Mouse (Mus musculus) embryonic facial prominence, embryonic 13.5 days (tissue): ENCODE data around the gene Gjd3. TPM values are rescaled to one million over a fixed set of nuclear protein-coding genes. Genes with fewer than 3 reads are reported as not detected.

Source experiments
- ATAC-seq: fragments of 200-750 bp; cut with Nextera tagmentation; 2 replicates; pipeline ENCODE4 v1.8.0; 2017; ENCODE audit warnings: low read depth; ENCODE audit not compliant: insufficient number of reproducible peaks, insufficient read depth, low FRiP score, low TSS enrichment
- H3K27ac ChIP-seq: fragments of 300-500 bp; sonication (generic); 2 replicates; pipeline ENCODE4 v1.5.1; 2015; ENCODE audit warnings: moderate library complexity, mild to moderate bottlenecking, inconsistent platforms
- H3K27me3 ChIP-seq: fragments of 300-500 bp; sonication (generic); 2 replicates; pipeline ENCODE4 v1.6.1; 2015; ENCODE audit warnings: mild to moderate bottlenecking, inconsistent platforms
- H3K36me3 ChIP-seq: fragments of 300-500 bp; sonication (generic); 2 replicates; pipeline ENCODE4 v1.6.1; 2015; ENCODE audit warnings: mild to moderate bottlenecking, inconsistent platforms
- H3K4me1 ChIP-seq: fragments of 300-500 bp; sonication (generic); 2 replicates; pipeline ENCODE4 v1.6.1; 2015; ENCODE audit warnings: inconsistent platforms
- H3K4me2 ChIP-seq: fragments of 300-500 bp; sonication (generic); 2 replicates; pipeline ENCODE4 v1.6.1; 2015; ENCODE audit warnings: moderate library complexity, mild to moderate bottlenecking, inconsistent platforms
- H3K4me3 ChIP-seq: fragments of 300-500 bp; sonication (generic); 2 replicates; pipeline ENCODE4 v1.5.1; 2015; ENCODE audit warnings: mild to moderate bottlenecking, inconsistent platforms
- H3K9ac ChIP-seq: fragments of 300-500 bp; sonication (generic); 2 replicates; pipeline ENCODE4 v1.6.1; 2015; ENCODE audit warnings: mild to moderate bottlenecking, inconsistent platforms
- H3K9me3 ChIP-seq: fragments of 300-500 bp; sonication (generic); 2 replicates; pipeline ENCODE4 v1.6.1; 2016; ENCODE audit warnings: inconsistent platforms
- WGBS: fragments of 180-500 bp; shearing (Covaris S2); methylation state at CpG from one replicate; pipeline ENCODE4 v1.1.7; 2015; ENCODE audit warnings: mixed read lengths; 5-methylcytosine and 5-hydroxymethylcytosine counted together
- polyA plus RNA-seq: library from polyadenylated mRNA; unstranded; fragments of >200 nt; fragmentation: Nextera tagmentation; extraction: Ambion mirVana; gene quantifications from 2 replicates; pipeline ENCODE4 v1.2.1, GENCODE M21; 2015

The Gjd3 gene
- polyA plus RNA-seq, 1 experiment from 2014 or later, result 0.34 TPM

- peak overlapping the region; percentile 58 for H3K4me3 ChIP-seq
- WGBS, result under 1% methylated on average over 43 of the region's 43 CpGs
- peak overlapping the region; percentile 72 for H3K9ac ChIP-seq
- H3K4me1 ChIP-seq, result peaks cover 76% of the 10 kb centered on the region
- no peaks in the 10 kb centered on the region for H3K9me3 ChIP-seq
- H3K27me3 ChIP-seq, result no peaks in the 10 kb centered on the region
- peak overlapping the region; percentile 96 for H3K4me2 ChIP-seq
- peaks cover 27% of the 10 kb centered on the region for H3K36me3 ChIP-seq
- no peak for ATAC-seq
- peak overlapping the region; percentile 69 for H3K27ac ChIP-seq
Measured at GRCm38 (mm10) chr11:98959437-98960312, 23.1 kb downstream of the Gjd3 start.

GRCm38 (mm10) chr11:98956340-98956739 lies 26.5 kb downstream of the Gjd3 start:
- Histone ChIP-seq H3K36me3 (peaks cover 39% of the 10 kb centered on the region), H3K9me3 (no peaks in the 10 kb centered on the region), H3K27me3 (no peaks in the 10 kb centered on the region), H3K4me3 (no peak overlapping the region), H3K4me1 (peaks cover 73% of the 10 kb centered on the region), H3K9ac (no peak overlapping the region), H3K4me2 (no peak overlapping the region), H3K27ac (no peak overlapping the region)
- 79% methylated on average over 10 of the region's 10 CpGs for WGBS
- no peak for ATAC-seq

- Histone ChIP-seq H3K27ac (peak overlapping the region; percentile 39; the same call in 1 of the 2 replicates), H3K4me1 (peaks cover 73% of the 10 kb centered on the region), H3K4me2 (no peak overlapping the region), H3K4me3 (no peak overlapping the region), H3K36me3 (peaks cover 45% of the 10 kb centered on the region), H3K9me3 (no peaks in the 10 kb centered on the region), H3K27me3 (no peaks in the 10 kb centered on the region), H3K9ac (no peak overlapping the region)
- 38% methylated on average over 7 of the region's 7 CpGs for WGBS
- no peak for ATAC-seq
Measured at GRCm38 (mm10) chr11:98955707-98956235, 27.0 kb downstream of the Gjd3 start.

- no peaks in the 10 kb centered on the region for H3K9me3 ChIP-seq
- peaks cover 74% of the 10 kb centered on the region for H3K4me1 ChIP-seq
- peak overlapping the region; percentile 75 for H3K27ac ChIP-seq
- H3K9ac ChIP-seq, result 0 out of 2 replicates have a peak overlapping the region, but pooled peaks have one; percentile 46
- H3K27me3 ChIP-seq, result no peaks in the 10 kb centered on the region
- 13% methylated on average over 17 of the region's 17 CpGs for WGBS
- H3K36me3 ChIP-seq, result peaks cover 52% of the 10 kb centered on the region
- H3K4me2 ChIP-seq, result peak overlapping the region; percentile 35
- ATAC-seq, result no peak
- peak overlapping the region; percentile 1; the same call in 1 of the 2 replicates for H3K4me3 ChIP-seq
Measured at GRCm38 (mm10) chr11:98954801-98955706, 27.8 kb downstream of the Gjd3 start.

- Histone ChIP-seq H3K9me3 (no peaks in the 10 kb centered on the region), H3K36me3 (peaks cover 57% of the 10 kb centered on the region), H3K27me3 (no peaks in the 10 kb centered on the region), H3K9ac (0 out of 2 replicates have a peak overlapping the region, but pooled peaks have one; percentile 46), H3K27ac (peak overlapping the region; percentile 75), H3K4me1 (peaks cover 74% of the 10 kb centered on the region), H3K4me2 (peak overlapping the region; percentile 35), H3K4me3 (peak overlapping the region; percentile 1; the same call in 1 of the 2 replicates)
- 5% methylated on average over 10 of the region's 10 CpGs for WGBS
- ATAC-seq, result no peak
Measured at GRCm38 (mm10) chr11:98954373-98954772, 28.4 kb downstream of the Gjd3 start.

GRCm38 (mm10) chr11:98953835-98954320 lies 28.9 kb downstream of the Gjd3 start:
- peak overlapping the region; percentile 75 for H3K27ac ChIP-seq
- H3K4me3 ChIP-seq, result no peak overlapping the region
- H3K9ac ChIP-seq, result 0 out of 2 replicates have a peak overlapping the region, but pooled peaks have one; percentile 46
- H3K36me3 ChIP-seq, result peaks cover 57% of the 10 kb centered on the region
- no peaks in the 10 kb centered on the region for H3K9me3 ChIP-seq
- no peak for ATAC-seq
- no peaks in the 10 kb centered on the region for H3K27me3 ChIP-seq
- H3K4me1 ChIP-seq, result peaks cover 74% of the 10 kb centered on the region
- H3K4me2 ChIP-seq, result peak overlapping the region; percentile 35; the same call in 1 of the 2 replicates
- WGBS, result 28% methylated on average over 13 of the region's 13 CpGs

- no peak for ATAC-seq
- H3K9me3 ChIP-seq, result no peaks in the 10 kb centered on the region
- H3K9ac ChIP-seq, result no peak overlapping the region
- H3K27ac ChIP-seq, result no peak overlapping the region; the same call in 1 of the 2 replicates
- no peak overlapping the region for H3K4me3 ChIP-seq
- WGBS, result 13% methylated on average over 2 of the region's 2 CpGs
- peaks cover 60% of the 10 kb centered on the region for H3K36me3 ChIP-seq
- no peak overlapping the region for H3K4me2 ChIP-seq
- peaks cover 77% of the 10 kb centered on the region for H3K4me1 ChIP-seq
- no peaks in the 10 kb centered on the region for H3K27me3 ChIP-seq
Measured at GRCm38 (mm10) chr11:98953361-98953760, 29.5 kb downstream of the Gjd3 start.

GRCm38 (mm10) chr11:98952736-98953135 lies 30.1 kb downstream of the Gjd3 start:
- no peak overlapping the region for H3K4me2 ChIP-seq
- H3K27me3 ChIP-seq, result no peaks in the 10 kb centered on the region

GRCm38 (mm10) chr11:98952111-98952510 lies 30.7 kb downstream of the Gjd3 start:
- ATAC-seq, result no peak
- Histone ChIP-seq H3K27ac (no peak overlapping the region), H3K9ac (no peak overlapping the region), H3K9me3 (no peaks in the 10 kb centered on the region), H3K4me1 (peaks cover 85% of the 10 kb centered on the region), H3K4me2 (no peak overlapping the region), H3K4me3 (no peak overlapping the region), H3K27me3 (no peaks in the 10 kb centered on the region), H3K36me3 (peaks cover 52% of the 10 kb centered on the region)
- WGBS, result 92% methylated on average over 1 of the region's 1 CpGs

More at GRCm38 (mm10) chr11:98952736-98953135, 30.1 kb downstream of the Gjd3 start:
- WGBS, result 60% methylated on average over 2 of the region's 2 CpGs
- Histone ChIP-seq H3K4me3 (no peak overlapping the region), H3K36me3 (peaks cover 58% of the 10 kb centered on the region), H3K9me3 (no peaks in the 10 kb centered on the region), H3K4me1 (peaks cover 79% of the 10 kb centered on the region), H3K27ac (no peak overlapping the region), H3K9ac (no peak overlapping the region)
- ATAC-seq, result no peak

- ATAC-seq, result no peak
- Histone ChIP-seq H3K9me3 (no peaks in the 10 kb centered on the region), H3K27me3 (no peaks in the 10 kb centered on the region), H3K4me1 (peaks cover 90% of the 10 kb centered on the region), H3K27ac (peak overlapping the region; percentile 60), H3K36me3 (peaks cover 46% of the 10 kb centered on the region), H3K4me2 (no peak overlapping the region), H3K9ac (peak overlapping the region; percentile 40; the same call in 1 of the 2 replicates), H3K4me3 (no peak overlapping the region; the same call in 1 of the 2 replicates)
- WGBS, result 73% methylated on average over 16 of the region's 16 CpGs
Measured at GRCm38 (mm10) chr11:98951026-98951906, 31.6 kb downstream of the Gjd3 start.
